Mouse (Mus musculus) heart, postnatal 36 days (tissue): ENCODE data around the gene Sptssb. TPM values are rescaled to one million over a fixed set of nuclear protein-coding genes. Genes with fewer than 3 reads are reported as not detected.

Source experiments
- total RNA-seq, 2 experiments: library from RNA; stranded (reverse); gene quantifications; 2 replicates each; pipeline ENCODE4 v1.2.3; 2021

Gene Sptssb
- total RNA-seq, 2 experiments from 2014 or later: not detected

Other genes starting within 250 kb of the Sptssb start
- gene Nmd3, start 138.0 kb downstream of the Sptssb start, total RNA-seq: 10 to 100 TPM; 37.2 to 44.3 TPM
- gene Otol1, start 147.7 kb upstream of the Sptssb start, total RNA-seq: not detected